Mouse (Mus musculus): Measurements from ENCODE around the gene Tox3.

GRCm38 (mm10) chr8:90352991-90353390 is 4.8 kb upstream of the Tox3 start:
- TF ChIP-seq ETS1 (conservative IDR thresholded peaks at IDR 0.05; ENCODE audit: low read depth, low read length) = no peak
- no peak for TF ChIP-seq SIN3A (IDR thresholded peaks at IDR 0.05; ENCODE audit: low read length)
- no peak for TF ChIP-seq MAX (IDR thresholded peaks at IDR 0.05; ENCODE audit: low read length)
- no peak for TF ChIP-seq POLR2A (IDR thresholded peaks at IDR 0.05; ENCODE audit: low read depth, low read length)
- TF ChIP-seq CTCF (conservative IDR thresholded peaks at IDR 0.05 in 1 of 2, IDR thresholded peaks at IDR 0.05 in 1 of 2; ENCODE audit: low read depth in 2 of 2, low read length in 2 of 2) = no peak
- TF ChIP-seq ZKSCAN1 (IDR thresholded peaks at IDR 0.05; ENCODE audit: borderline replicate concordance, low read depth, low read length) = no peak
- TF ChIP-seq ELF1 (IDR thresholded peaks at IDR 0.05; ENCODE audit: low read depth, low read length) = no peak
- no peak for TF ChIP-seq MYC (IDR thresholded peaks at IDR 0.05; ENCODE audit: low read depth, low read length)
- no peak for TF ChIP-seq E2F4 (IDR thresholded peaks at IDR 0.05; ENCODE audit: insufficient replicate concordance, low read depth, low read length)
- TF ChIP-seq MEF2A (IDR thresholded peaks at IDR 0.05; ENCODE audit: borderline replicate concordance, low read depth, low read length) = no peak
- TF ChIP-seq MAZ (IDR thresholded peaks at IDR 0.05; ENCODE audit: low read depth, low read length) = no peak
- TF ChIP-seq EP300 (IDR thresholded peaks at IDR 0.05; ENCODE audit: low read length) = no peak
- TF ChIP-seq ZNF384 (IDR thresholded peaks at IDR 0.05; ENCODE audit: low read depth, low read length) = no peak
- no peak for TF ChIP-seq NELFE (IDR thresholded peaks at IDR 0.05; ENCODE audit: low read depth, low read length)
